Mouse (Mus musculus) G1E (cell line): ENCODE results near the gene Fbxw24.
"Not testable (repeated sequence)": the region's sequence is repeated elsewhere in the genome, so short reads cannot be mapped to it uniquely, and the experiment has no call there.

ENCODE experiments used
- CTCF ChIP-seq: IDR thresholded peaks from 2 replicates; pipeline ENCODE4 v1.5.1; 2012; ENCODE audit warnings: low read depth, low read length, inconsistent platforms, mixed read lengths
- GATA1 ChIP-seq: IDR thresholded peaks from 2 replicates; pipeline ENCODE4 v1.6.1; 2012; ENCODE audit warnings: borderline replicate concordance, low read length, inconsistent platforms, mixed read lengths
- POLR2AphosphoS5 ChIP-seq: IDR thresholded peaks from 2 replicates; pipeline ENCODE4 v1.6.1; 2012; ENCODE audit warnings: low read depth, low read length, inconsistent platforms; ENCODE audit not compliant: insufficient replicate concordance

GRCm38 (mm10) chr9:109562106-109562505, 63.8 kb downstream of the Fbxw24 start:
- TF ChIP-seq CTCF, GATA1, POLR2AphosphoS5: not testable (repeated sequence)
